Mouse (Mus musculus): ENCODE measurements at regions not wholly inside any gene's neighbourhood (a gene's known extent, or its start where the extent isn't known, plus 50 kb on each side); places are given as distances from the start of the nearest gene placed in this dataset.
"Not testable (repeated sequence)": the region's sequence is repeated elsewhere in the genome, so short reads cannot be mapped to it uniquely, and the experiment has no call there.

GRCm38 (mm10) chr15:24588943-24589342 lies 824.6 kb downstream of the Basp1 start:
- DNase-seq: no peak

- DNase-seq: no peak
Measured at GRCm38 (mm10) chr15:24566981-24567380, 846.6 kb downstream of the Basp1 start.

DNA sequence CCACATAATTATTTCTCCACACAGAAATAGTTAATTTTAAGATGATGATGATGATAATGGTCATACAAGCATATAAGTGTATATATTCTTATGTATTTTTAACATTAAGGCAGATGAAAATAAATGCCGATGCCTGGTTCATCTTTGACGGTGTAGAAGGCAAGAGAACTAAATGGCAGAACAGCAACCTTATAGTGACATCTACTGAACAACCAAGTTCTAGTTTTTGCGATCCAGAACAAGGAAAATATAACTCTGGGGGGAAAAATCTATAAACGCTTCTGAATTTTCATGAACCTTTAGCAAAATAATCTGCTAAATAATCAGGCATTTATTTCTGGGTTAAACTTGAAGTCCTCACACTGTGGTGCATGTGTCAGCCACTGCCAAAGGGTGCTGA lies 856.8 kb downstream of the Basp1 start:
- no peak for DNase-seq

DNA sequence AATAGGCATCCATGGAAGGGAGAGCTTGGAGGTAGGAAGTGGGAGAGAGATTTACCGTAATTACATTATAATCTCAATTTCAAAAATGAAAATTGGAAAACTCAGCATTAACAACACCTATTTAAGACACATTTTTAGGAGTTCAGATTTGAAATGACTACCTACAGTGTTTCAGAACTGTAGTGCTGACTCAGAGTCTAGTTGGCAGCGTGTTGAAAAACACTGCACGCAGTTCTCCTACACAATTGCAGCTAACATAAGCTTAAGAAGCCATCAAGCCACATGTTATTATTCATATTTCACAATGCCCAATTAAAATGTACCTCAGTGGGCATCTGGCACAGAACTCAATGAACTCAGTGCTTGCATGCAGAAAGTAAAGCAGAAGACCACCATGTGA lies 863.5 kb downstream of the Basp1 start:
- no peak for DNase-seq

- DNase-seq: no peak
Measured at GRCm38 (mm10) chr15:24530065-24530464, 883.5 kb downstream of the Basp1 start.

DNA sequence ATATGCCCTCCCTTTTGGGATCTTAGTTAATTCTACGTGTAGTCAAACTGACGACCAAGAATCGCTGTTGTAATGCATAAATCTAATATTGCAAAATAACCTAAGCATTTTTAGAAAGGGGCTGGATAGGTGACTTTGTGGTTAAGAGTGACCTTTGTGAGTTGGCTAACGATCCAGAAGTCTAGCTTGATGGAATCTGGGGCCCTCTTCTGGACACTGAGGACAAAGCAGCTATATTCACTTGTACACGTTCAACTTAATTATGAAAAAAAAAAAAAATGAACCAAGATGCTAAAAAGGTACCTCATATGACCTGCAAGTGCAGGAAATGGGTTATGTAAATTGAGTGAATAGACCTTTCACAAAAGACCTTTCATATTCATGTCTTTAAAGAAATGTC lies 886.2 kb downstream of the Basp1 start:
- DNase-seq: no peak

DNA sequence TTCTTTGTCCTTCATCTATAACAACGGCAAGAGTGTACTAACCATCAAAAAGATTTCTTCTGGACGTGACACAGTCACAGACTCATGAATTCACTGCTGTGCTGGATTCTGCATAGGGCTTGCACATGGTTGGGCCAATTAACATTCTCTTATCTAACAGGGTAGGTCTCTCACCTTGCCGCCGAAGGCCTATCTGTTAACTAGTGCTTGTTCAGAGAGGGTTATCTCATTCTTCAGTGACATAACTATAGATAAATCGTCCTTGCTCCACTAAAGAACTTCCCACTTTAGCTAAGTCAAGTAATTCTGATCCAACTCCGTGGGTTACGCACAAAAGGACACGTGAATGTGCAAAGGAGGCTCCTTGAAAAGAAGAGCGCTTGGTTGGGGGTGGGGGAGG lies 899.6 kb downstream of the Basp1 start:
- DNase-seq: no peak

DNA sequence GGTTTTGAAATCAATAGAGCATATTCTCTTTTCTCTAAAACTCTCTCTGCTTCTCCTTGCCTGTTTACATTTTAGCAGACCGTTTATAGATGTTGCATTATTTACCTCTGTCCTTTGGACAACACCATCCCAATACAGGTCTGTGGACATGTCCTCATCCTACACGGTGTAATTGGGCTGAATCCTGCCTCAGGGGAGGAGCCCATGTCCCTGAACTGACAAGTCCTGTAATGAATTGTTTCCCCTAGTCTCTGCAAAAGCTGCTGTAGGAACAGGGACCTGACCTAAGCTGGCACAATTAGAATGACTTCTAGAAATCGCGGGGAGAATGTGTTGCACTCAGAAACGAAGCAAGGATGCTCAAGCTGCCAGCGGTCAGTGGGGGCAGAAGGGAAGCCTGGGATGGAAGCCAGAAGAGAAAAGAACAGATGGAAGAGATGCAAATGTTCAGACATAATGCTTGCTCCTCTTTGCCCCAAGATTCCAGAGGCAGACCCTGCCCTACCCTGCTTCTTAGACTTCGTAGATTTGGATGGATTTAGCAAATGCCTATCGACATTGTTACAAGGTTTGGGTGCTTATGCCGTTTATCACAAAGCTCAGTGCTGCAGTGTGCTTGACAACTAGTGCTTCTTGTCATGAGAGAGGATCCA lies 911.5 kb downstream of the Basp1 start:
- no peak for DNase-seq

- no peak for DNase-seq
Measured at GRCm38 (mm10) chr15:24486235-24486634, 927.3 kb downstream of the Basp1 start.

GRCm38 (mm10) chr15:24468239-24468638 lies 945.3 kb downstream of the Basp1 start:
- no peak for DNase-seq

DNA sequence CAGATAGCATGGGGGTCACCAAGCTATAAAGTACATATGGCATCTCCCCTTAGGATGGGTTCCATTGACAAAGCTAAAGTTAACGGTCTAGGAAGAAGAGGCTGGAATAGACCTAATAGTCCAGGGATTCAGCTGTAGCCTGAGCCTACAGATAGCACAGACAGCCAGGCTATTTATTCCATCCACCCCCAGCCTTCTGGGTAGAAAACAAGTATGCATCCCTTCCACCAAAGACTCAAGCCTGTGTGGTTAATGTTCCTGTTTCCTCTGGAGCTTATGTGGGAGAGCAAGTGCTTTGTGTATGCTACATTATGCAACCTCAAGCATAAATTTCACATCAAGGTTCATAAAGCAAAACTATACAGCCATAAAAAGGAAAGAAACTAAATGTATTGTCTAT lies 955.8 kb downstream of the Basp1 start:
- DNase-seq: no peak

DNA sequence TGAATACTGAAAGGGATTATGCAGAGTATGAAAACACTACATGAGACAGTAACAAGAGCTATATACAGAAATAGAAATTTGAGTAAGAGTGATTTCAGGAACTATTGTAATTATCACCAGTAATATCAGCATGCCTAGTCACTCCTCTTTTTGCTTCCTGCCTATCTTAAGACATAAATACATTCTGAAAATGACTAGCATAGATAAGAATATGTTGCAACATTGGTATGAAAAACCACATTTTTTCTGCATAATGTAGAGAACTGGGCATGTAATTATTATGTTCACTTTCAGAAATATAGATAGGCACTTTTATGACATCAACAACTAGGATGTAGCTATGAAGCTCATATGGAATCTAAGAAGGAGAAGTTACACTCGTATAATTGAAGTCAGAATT lies 980.5 kb downstream of the Basp1 start:
- no peak for DNase-seq

DNA sequence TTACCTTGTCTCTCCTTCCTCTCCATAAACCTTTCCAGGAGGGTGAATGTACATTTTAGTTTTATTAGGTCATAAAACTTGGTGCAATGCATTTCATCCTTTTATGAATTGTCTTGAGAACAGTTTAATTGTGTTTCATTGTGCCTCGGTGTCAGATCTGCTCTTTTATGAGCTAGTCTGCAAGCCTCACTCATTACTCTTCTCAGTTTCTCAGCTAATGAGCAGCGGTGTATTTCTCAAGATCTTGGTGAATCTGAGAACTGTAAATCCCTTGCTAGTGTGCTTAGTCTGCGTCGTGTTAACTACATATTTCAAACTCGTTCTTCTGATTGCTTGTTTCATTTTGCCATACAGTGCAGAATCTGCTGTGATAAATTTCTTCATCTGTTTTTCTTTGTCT lies 984.4 kb downstream of the Basp1 start:
- DNase-seq: no peak

GRCm38 (mm10) chr15:24422333-24422942 lies 991.1 kb downstream of the Basp1 start:
- DNase-seq: no peak

GRCm38 (mm10) chr15:24419736-24420135 lies 993.8 kb downstream of the Basp1 start:
- no peak for DNase-seq

GRCm38 (mm10) chr15:24419186-24419585 lies 994.4 kb downstream of the Basp1 start:
- DNase-seq: no peak

DNA sequence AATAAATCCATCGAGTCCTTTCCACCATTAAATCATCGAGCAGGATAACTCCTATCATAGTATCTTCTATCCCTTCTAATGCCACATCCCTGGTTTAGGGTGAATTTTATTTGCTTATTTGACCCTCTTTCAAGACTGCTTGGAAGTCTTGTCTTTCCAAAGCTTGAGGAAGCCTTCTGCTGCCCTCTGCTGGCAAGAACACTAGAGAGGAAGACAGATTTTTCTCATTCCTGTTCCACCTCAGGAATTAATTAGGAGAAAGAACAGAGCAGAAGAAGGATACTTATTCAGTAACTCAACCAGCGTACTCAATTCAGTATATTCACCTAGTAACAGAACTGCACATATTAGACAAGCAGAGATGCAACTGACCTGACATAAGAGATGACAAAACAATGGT lies 1005.9 kb downstream of the Basp1 start:
- no peak for DNase-seq

GRCm38 (mm10) chr15:24405305-24405704 lies 1008.3 kb downstream of the Basp1 start:
- DNase-seq: no peak

- no peak for DNase-seq
Measured at GRCm38 (mm10) chr15:24400088-24400487, 1013.5 kb downstream of the Basp1 start.

- no peak for DNase-seq
Measured at GRCm38 (mm10) chr15:24358398-24358797, 1055.2 kb downstream of the Basp1 start.

GRCm38 (mm10) chr15:24348975-24349560 lies 1064.5 kb downstream of the Basp1 start:
- no peak for DNase-seq

DNA sequence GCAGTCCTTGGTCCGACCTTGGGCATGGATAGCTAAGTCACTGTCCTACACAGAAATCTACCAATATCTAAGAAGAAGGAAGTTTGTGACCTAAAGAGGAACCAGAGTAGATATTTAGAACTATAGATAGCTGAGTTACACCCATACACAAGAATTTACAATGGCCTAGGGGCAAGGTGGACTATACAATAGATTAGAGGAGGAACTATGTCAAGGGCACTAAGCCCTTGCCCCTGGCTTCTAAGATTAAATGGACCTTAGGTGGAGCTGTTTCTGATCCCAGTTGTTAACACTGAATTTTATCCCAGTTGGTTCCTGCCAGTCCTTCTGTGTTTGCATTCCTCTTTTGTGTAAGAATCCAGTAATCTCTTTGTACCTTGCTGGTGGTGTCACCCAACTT lies 1077.7 kb downstream of the Basp1 start:
- DNase-seq: not testable (repeated sequence)

DNA sequence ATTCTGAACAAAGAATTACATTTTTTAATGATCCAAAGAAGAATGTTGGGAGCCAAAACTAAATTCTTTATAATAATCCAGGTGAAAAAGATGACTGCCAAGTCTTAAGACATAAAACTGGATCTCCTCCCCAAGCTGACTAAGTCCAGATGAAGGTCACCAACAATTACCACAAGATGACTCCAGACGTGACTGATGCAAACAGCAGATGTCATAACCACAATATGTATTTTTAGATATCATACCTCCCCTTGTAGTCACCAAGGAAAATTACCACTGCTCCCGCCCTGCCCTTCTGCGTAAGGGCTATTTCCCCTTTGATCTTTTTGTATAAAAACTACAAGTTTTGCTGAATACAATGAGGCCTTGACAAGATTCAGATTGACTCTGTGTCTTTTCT lies 1110.4 kb downstream of the Basp1 start:
- peak; percentile 10 for DNase-seq

- no peak for DNase-seq
Measured at GRCm38 (mm10) chr15:24297236-24297635, 1116.3 kb downstream of the Basp1 start.

GRCm38 (mm10) chr15:24296798-24297197 lies 1116.8 kb downstream of the Basp1 start:
- DNase-seq: peak; percentile 85
